Mouse (Mus musculus) mature B cell (primary cell): ENCODE results near the gene Ptgfrn.

ENCODE experiments used
- in situ Hi-C: fragments of 300-500 bp; cut with MboI; formaldehyde crosslinking; loops from 2 replicates; pipeline ENCODE4 v1.14.3; 2019

Gene Ptgfrn

GRCm38 (mm10) chr3:101110043-101110837 is at the start of gene Ptgfrn:
Gene Ptgfrn, minus strand, starts transcription at chr3:101110278.
- in situ Hi-C loops: no loop called here

GRCm38 (mm10) chr3:101159701-101160100 is 49.6 kb upstream of the Ptgfrn start:
- in situ Hi-C loops: no loop called here

- in situ Hi-C loops: no loop called here
Measured at GRCm38 (mm10) chr3:101154067-101154466, 44.0 kb upstream of the Ptgfrn start.

GRCm38 (mm10) chr3:101153341-101153740 is 43.3 kb upstream of the Ptgfrn start:
- in situ Hi-C loops: no loop called here

GRCm38 (mm10) chr3:101146126-101146772 is 36.2 kb upstream of the Ptgfrn start:
- in situ Hi-C loops: no loop called here

- in situ Hi-C loops: no loop called here
Measured at GRCm38 (mm10) chr3:101145292-101146046, 35.4 kb upstream of the Ptgfrn start.

GRCm38 (mm10) chr3:101144366-101144948 is 34.4 kb upstream of the Ptgfrn start:
- in situ Hi-C loops: no loop called here

- in situ Hi-C loops: no loop called here
Measured at GRCm38 (mm10) chr3:101143465-101143864, 33.4 kb upstream of the Ptgfrn start.

- in situ Hi-C loops: no loop called here
Measured at GRCm38 (mm10) chr3:101141864-101142263, 31.8 kb upstream of the Ptgfrn start.

- in situ Hi-C loops: no loop called here
Measured at GRCm38 (mm10) chr3:101139958-101140357, 29.9 kb upstream of the Ptgfrn start.

- in situ Hi-C loops: no loop called here
Measured at GRCm38 (mm10) chr3:101136483-101136882, 26.4 kb upstream of the Ptgfrn start.

- in situ Hi-C loops: no loop called here
Measured at GRCm38 (mm10) chr3:101134861-101135260, 24.8 kb upstream of the Ptgfrn start.

- in situ Hi-C loops: no loop called here
Measured at GRCm38 (mm10) chr3:101132981-101133380, 22.9 kb upstream of the Ptgfrn start.

GRCm38 (mm10) chr3:101131772-101132171 is 21.7 kb upstream of the Ptgfrn start:
- in situ Hi-C loops: no loop called here

GRCm38 (mm10) chr3:101130526-101130925 is 20.4 kb upstream of the Ptgfrn start:
- in situ Hi-C loops: no loop called here

- in situ Hi-C loops: no loop called here
Measured at GRCm38 (mm10) chr3:101129620-101130019, 19.5 kb upstream of the Ptgfrn start.

- in situ Hi-C loops: no loop called here
Measured at GRCm38 (mm10) chr3:101129090-101129489, 19.0 kb upstream of the Ptgfrn start.

- in situ Hi-C loops: no loop called here
Measured at GRCm38 (mm10) chr3:101127766-101128165, 17.7 kb upstream of the Ptgfrn start.

GRCm38 (mm10) chr3:101124716-101125115 is 14.6 kb upstream of the Ptgfrn start:
- in situ Hi-C loops: no loop called here

- in situ Hi-C loops: no loop called here
Measured at GRCm38 (mm10) chr3:101122479-101122878, 12.4 kb upstream of the Ptgfrn start.

- in situ Hi-C loops: no loop called here
Measured at GRCm38 (mm10) chr3:101117774-101118173, 7.7 kb upstream of the Ptgfrn start.

- in situ Hi-C loops: no loop called here
Measured at GRCm38 (mm10) chr3:101117386-101117749, 7.3 kb upstream of the Ptgfrn start.
